Mouse (Mus musculus): ENCODE measurements around the gene Pde6g.

DNA sequence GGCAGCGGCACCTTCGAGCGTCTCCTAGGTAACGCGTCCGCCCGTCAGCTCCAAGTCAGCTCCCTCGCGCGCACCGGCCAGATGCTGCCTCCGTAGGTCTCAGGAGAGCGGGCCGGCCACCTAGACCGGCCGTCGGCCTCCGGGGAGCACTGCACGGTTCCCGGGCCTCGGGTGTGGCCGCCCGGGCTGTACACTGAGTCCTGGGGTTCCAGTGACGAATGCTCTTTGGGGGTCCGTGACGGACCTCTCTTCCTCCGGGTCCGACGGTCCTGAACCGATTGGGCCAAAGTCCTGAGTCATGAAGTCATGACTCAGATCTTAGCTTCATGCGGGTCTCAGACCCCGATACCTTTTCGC, 14.4 kb upstream of the Pde6g start:
- no peak for TF ChIP-seq CHD2 (IDR thresholded peaks at IDR 0.05; ENCODE audit: low read length)
- no peak for TF ChIP-seq POLR2A (IDR thresholded peaks at IDR 0.05; ENCODE audit: control insufficient read depth in 1 of 2, insufficient read depth in 1 of 2, low read depth in 1 of 2, low read length in 2 of 2, poor library complexity in 1 of 2)
- no peak for TF ChIP-seq ZNF384 (IDR thresholded peaks at IDR 0.05; ENCODE audit: low read depth, low read length)
- no peak for TF ChIP-seq BHLHE40 (IDR thresholded peaks at IDR 0.05; ENCODE audit: borderline replicate concordance, low read depth, low read length)
- TF ChIP-seq ELF1 (IDR thresholded peaks at IDR 0.05; ENCODE audit: low read depth, low read length) = no peak
- TF ChIP-seq E2F4 (IDR thresholded peaks at IDR 0.05; ENCODE audit: borderline replicate concordance, low read depth, low read length) = no peak
- no peak for TF ChIP-seq CTCF (IDR thresholded peaks at IDR 0.05 in 2 of 3, conservative IDR thresholded peaks at IDR 0.05 in 1 of 3; ENCODE audit: control insufficient read depth in 1 of 3, insufficient read depth in 1 of 3, low read depth in 2 of 3, low read length in 3 of 3, poor library complexity in 1 of 3, severe bottlenecking in 1 of 3)

Data from MEL (cell line).